Mouse (Mus musculus) cerebellum, postnatal 10 days (tissue): ENCODE measurements around the gene Ostn.
"Not testable (repeated sequence)": the region's sequence is repeated elsewhere in the genome, so short reads cannot be mapped to it uniquely, and the experiment has no call there.

Experiments
- DNase-seq, 2 experiments: peaks; one replicate each; pipeline ENCODE4 v3.0.0; 2021; ENCODE audit warnings: mixed read lengths in 2 of 2

Ostn gene

GRCm38 (mm10) chr16:27307189-27307588 lies at the start of gene Ostn:
Ostn (plus strand) TSS chr16:27307489.
- not testable (repeated sequence) for DNase-seq

GRCm38 (mm10) chr16:27268748-27269147 lies 38.5 kb upstream of the Ostn start:
- DNase-seq, result no peak

- no peak for DNase-seq
Observed at GRCm38 (mm10) chr16:27287410-27287809, 19.9 kb upstream of the Ostn start.

- DNase-seq, result no peak
Observed at GRCm38 (mm10) chr16:27296508-27296907, 10.8 kb upstream of the Ostn start.

- no peak for DNase-seq
Observed at GRCm38 (mm10) chr16:27296929-27297328, 10.4 kb upstream of the Ostn start.

- no peak for DNase-seq
Observed at GRCm38 (mm10) chr16:27319099-27319498, 11.8 kb downstream of the Ostn start.

- DNase-seq, result no peak
Observed at GRCm38 (mm10) chr16:27322047-27322446, 14.8 kb downstream of the Ostn start.

- no peak for DNase-seq
Observed at GRCm38 (mm10) chr16:27326463-27326862, 19.2 kb downstream of the Ostn start.

GRCm38 (mm10) chr16:27347521-27347920 lies 40.2 kb downstream of the Ostn start:
- no peak for DNase-seq

- no peak for DNase-seq
Observed at GRCm38 (mm10) chr16:27348359-27348758, 41.1 kb downstream of the Ostn start.

- DNase-seq, result no peak
Observed at GRCm38 (mm10) chr16:27349235-27349634, 41.9 kb downstream of the Ostn start.

- DNase-seq, result no peak
Observed at GRCm38 (mm10) chr16:27349878-27350532, 42.7 kb downstream of the Ostn start.

- no peak for DNase-seq
Observed at GRCm38 (mm10) chr16:27354464-27354863, 47.2 kb downstream of the Ostn start.

GRCm38 (mm10) chr16:27360059-27360458 lies 52.8 kb downstream of the Ostn start:
- no peak for DNase-seq

- no peak for DNase-seq
Observed at GRCm38 (mm10) chr16:27370191-27370590, 62.9 kb downstream of the Ostn start, which contains the start of gene Uts2b. Uts2b (minus strand) TSS chr16:27370239.

- DNase-seq, result no peak
Observed at GRCm38 (mm10) chr16:27370700-27371099, 63.4 kb downstream of the Ostn start.

GRCm38 (mm10) chr16:27374139-27374538 lies 66.8 kb downstream of the Ostn start:
- no peak for DNase-seq

- DNase-seq, result no peak
Observed at GRCm38 (mm10) chr16:27375318-27375717, 68.0 kb downstream of the Ostn start.

GRCm38 (mm10) chr16:27376556-27376955 lies 69.3 kb downstream of the Ostn start:
- no peak for DNase-seq

- DNase-seq, result no peak
Observed at GRCm38 (mm10) chr16:27382217-27382616, 74.9 kb downstream of the Ostn start.

- peak; percentile 33 to 45 for DNase-seq
Observed at GRCm38 (mm10) chr16:27384893-27385603, 77.8 kb downstream of the Ostn start.

GRCm38 (mm10) chr16:27385649-27386048 lies 78.4 kb downstream of the Ostn start:
- DNase-seq, result no peak

GRCm38 (mm10) chr16:27386850-27387407 lies 79.6 kb downstream of the Ostn start:
- no peak for DNase-seq
